Mouse (Mus musculus) erythroblast, embryonic 14.5 days (primary cell): ENCODE data around the gene Trem1.

Experiments used
- GATA1 ChIP-seq: IDR thresholded peaks from 2 replicates; pipeline ENCODE4 v1.6.1; 2012; ENCODE audit warnings: low read length, inconsistent platforms, mixed read lengths
- TAL1 ChIP-seq: IDR thresholded peaks from 3 replicates; pipeline ENCODE4 v1.6.1; 2012; ENCODE audit warnings: low read length, inconsistent platforms, mixed read lengths

DNA sequence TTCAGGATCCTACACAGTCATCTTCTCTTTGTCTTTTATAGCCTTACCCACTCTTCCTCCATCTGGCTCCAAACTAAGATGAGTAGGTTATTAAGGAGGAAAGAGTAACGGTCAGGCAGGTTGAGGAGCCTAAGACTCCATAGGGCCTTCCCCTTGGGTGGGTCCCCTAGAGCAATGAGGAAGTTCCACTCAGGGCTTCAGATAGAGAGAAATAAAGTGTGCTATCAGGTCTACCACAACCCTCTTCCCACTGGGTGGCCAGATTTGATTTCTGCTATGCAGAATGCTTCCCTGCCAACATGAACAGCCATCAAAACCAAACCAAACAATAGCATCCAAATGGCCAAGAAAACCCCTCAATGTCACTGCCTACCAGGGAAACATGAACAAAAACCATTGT lies 35.0 kb downstream of the Trem1 start:
- TF ChIP-seq GATA1 (no peak), TAL1 (no peak)
